Mouse (Mus musculus) adrenal gland, postnatal 4 days (tissue): Measurements from ENCODE around the gene 2510009E07Rik. TPM values are rescaled to one million over a fixed set of nuclear protein-coding genes. Genes with fewer than 3 reads are reported as not detected.

Source experiments
- total RNA-seq, 2 experiments: library from RNA; stranded (reverse); gene quantifications; 2 replicates each; pipeline ENCODE4 v1.2.3; 2021

Gene 2510009E07Rik
- total RNA-seq, 2 experiments from 2014 or later: 30.1 to 32.8 TPM

Other genes starting within 250 kb of the 2510009E07Rik start
- 10 to 100 TPM; 25.8 to 31.0 TPM for gene Ehhadh, start 93.1 kb upstream of the 2510009E07Rik start, total RNA-seq
- 1 to 10 TPM; 2.1 to 2.2 TPM for gene Map3k13, start 99.7 kb upstream of the 2510009E07Rik start, total RNA-seq